14 mouse cellular contexts compared by ENCODE assay signal in genomic region chr1:154705882-154706565, GRCm38 (mm10).
DNase-seq lines count a peak whose midpoint lies in the region; ATAC-seq and TF ChIP-seq lines count a peak whose summit lies in the region.
"Had no signal": no experiment of that assay in that cellular context is flagged by ENCODE, and none has a peak within 500 bp of the region (broad histone marks: within the 10 kb centered on the region; RNA-seq: fewer than 3 reads in every experiment).

No protein-coding gene starts in this region.

- H3K9ac ChIP-seq in hindbrain, embryonic 14.5 days: no peak overlapping the region
- no peak overlapping the region for H3K9ac ChIP-seq in hindbrain, postnatal 0 days (replicated peaks; ENCODE audit: low read length)
- H3K9ac ChIP-seq in lung, embryonic 14.5 days: no peak overlapping the region
- H3K9ac ChIP-seq in neural tube, embryonic 12.5 days: no peak overlapping the region

- no peak overlapping the region for H3K27ac ChIP-seq in hindbrain, embryonic 14.5 days
- H3K27ac ChIP-seq in hindbrain, postnatal 0 days: no peak overlapping the region
- no peak overlapping the region for H3K27ac ChIP-seq in lung, embryonic 14.5 days (ENCODE audit: low read depth)
- H3K27ac ChIP-seq in neural tube, embryonic 12.5 days: no peak overlapping the region
- H3K27ac ChIP-seq in limb, embryonic 10.5 days: no peak overlapping the region

- H3K4me1 ChIP-seq in hindbrain, embryonic 14.5 days (replicated peaks; ENCODE audit: control insufficient read depth, insufficient read depth, low read length): peaks cover 14% of the 10 kb centered on the region; the same call in 1 of the 2 replicates
- peaks cover 7% of the 10 kb centered on the region; the same call in 1 of the 2 replicates for H3K4me1 ChIP-seq in hindbrain, postnatal 0 days (ENCODE audit: insufficient read depth, low read length)
- H3K4me1 ChIP-seq in lung, embryonic 14.5 days (ENCODE audit: insufficient read depth): peaks cover 6% of the 10 kb centered on the region; the same call in 1 of the 2 replicates
- H3K4me1 ChIP-seq in neural tube, embryonic 12.5 days: peaks cover 13% of the 10 kb centered on the region; the same call in 1 of the 2 replicates
- H3K4me1 ChIP-seq in limb, embryonic 10.5 days: peaks cover 34% of the 10 kb centered on the region

- DNase-seq in hindbrain, embryonic 14.5 days (ENCODE audit: low spot score): no peak
- DNase-seq in hindbrain, postnatal 0 days (ENCODE audit: low spot score): no peak
- DNase-seq in lung, embryonic 14.5 days: peak; percentile 56
- no peak for DNase-seq in lung, postnatal 10 days
- peak; percentile 6 for DNase-seq in adrenal gland, postnatal 25 days
- no peak for DNase-seq in limb, embryonic 10.5 days (ENCODE audit: low spot score)
- DNase-seq: cerebellum, adult 18-20 months; layer of hippocampus, postnatal 36 days; thymus, postnatal 4 days had no signal

- H3K4me3 ChIP-seq in hindbrain, embryonic 14.5 days (replicated peaks; ENCODE audit: low read length): no peak overlapping the region
- H3K4me3 ChIP-seq in hindbrain, postnatal 0 days (ENCODE audit: low read length): no peak overlapping the region
- no peak overlapping the region for H3K4me3 ChIP-seq in lung, embryonic 14.5 days (ENCODE audit: low read depth, low read length)
- H3K4me3 ChIP-seq in neural tube, embryonic 12.5 days: no peak overlapping the region
- no peak overlapping the region for H3K4me3 ChIP-seq in limb, embryonic 10.5 days

- ATAC-seq in hindbrain, embryonic 14.5 days (ENCODE audit: low FRiP score): 0 out of 2 replicates have a peak, but pooled peaks have one; percentile 24
- no peak for ATAC-seq in hindbrain, postnatal 0 days
- peak; percentile 74 for ATAC-seq in lung, embryonic 14.5 days (ENCODE audit: insufficient read depth)
- ATAC-seq in neural tube, embryonic 12.5 days (ENCODE audit: low FRiP score, low read depth): peak; percentile 77
- no peak for ATAC-seq in activated CD4-positive, CD25-positive, alpha-beta regulatory T cell, adult 4 months
- ATAC-seq: forebrain, embryonic 14.5 days; Patski had no signal

- 77% methylated on average over 7 of the region's 7 CpGs for WGBS in hindbrain, embryonic 14.5 days
- WGBS in hindbrain, postnatal 0 days: 80% methylated on average over 7 of the region's 7 CpGs
- 52% methylated on average over 7 of the region's 7 CpGs for WGBS in lung, embryonic 14.5 days
- WGBS in neural tube, embryonic 12.5 days: 36% methylated on average over 7 of the region's 7 CpGs
- 34% methylated on average over 7 of the region's 7 CpGs for WGBS in limb, embryonic 10.5 days

- H3K9me3 ChIP-seq in hindbrain, embryonic 14.5 days (ENCODE audit: control insufficient read depth, low read length): no peaks in the 10 kb centered on the region
- H3K9me3 ChIP-seq in hindbrain, postnatal 0 days (ENCODE audit: low read length): no peaks in the 10 kb centered on the region
- no peaks in the 10 kb centered on the region for H3K9me3 ChIP-seq in lung, embryonic 14.5 days (ENCODE audit: low read depth, low read length)
- H3K9me3 ChIP-seq in neural tube, embryonic 12.5 days: no peaks in the 10 kb centered on the region
- H3K9me3 ChIP-seq in limb, embryonic 10.5 days (replicated peaks): no peaks in the 10 kb centered on the region

- H3K36me3 ChIP-seq in hindbrain, embryonic 14.5 days (replicated peaks; ENCODE audit: control insufficient read depth, insufficient read depth): peaks cover 2% of the 10 kb centered on the region; the same call in 1 of the 2 replicates
- 0 out of 2 replicates have a peak, but pooled peaks cover 3% of the 10 kb centered on the region for H3K36me3 ChIP-seq in hindbrain, postnatal 0 days (ENCODE audit: insufficient read depth, low read length)
- no peaks in the 10 kb centered on the region for H3K36me3 ChIP-seq in lung, embryonic 14.5 days (ENCODE audit: insufficient read depth)
- no peaks in the 10 kb centered on the region for H3K36me3 ChIP-seq in neural tube, embryonic 12.5 days
- no peaks in the 10 kb centered on the region for H3K36me3 ChIP-seq in limb, embryonic 10.5 days

- no peaks in the 10 kb centered on the region for H3K27me3 ChIP-seq in hindbrain, embryonic 14.5 days (ENCODE audit: control insufficient read depth, insufficient read depth, low read length)
- H3K27me3 ChIP-seq in hindbrain, postnatal 0 days (ENCODE audit: insufficient read depth, low read length): no peaks in the 10 kb centered on the region
- H3K27me3 ChIP-seq in lung, embryonic 14.5 days (ENCODE audit: insufficient read depth, low read length): no peaks in the 10 kb centered on the region
- H3K27me3 ChIP-seq in neural tube, embryonic 12.5 days (replicated peaks): no peaks in the 10 kb centered on the region
- H3K27me3 ChIP-seq in limb, embryonic 10.5 days (ENCODE audit: low read depth, poor library complexity, severe bottlenecking): no peaks in the 10 kb centered on the region

- H3K4me2 ChIP-seq in hindbrain, embryonic 14.5 days (replicated peaks): no peak overlapping the region
- no peak overlapping the region for H3K4me2 ChIP-seq in hindbrain, postnatal 0 days (ENCODE audit: low read depth, low read length)
- H3K4me2 ChIP-seq in lung, embryonic 14.5 days: no peak overlapping the region
- H3K4me2 ChIP-seq in neural tube, embryonic 12.5 days (replicated peaks): no peak overlapping the region
- H3K4me2 ChIP-seq: heart, embryonic 11.5 days had no signal

- TF ChIP-seq CTCF in hindbrain, postnatal 0 days (IDR thresholded peaks at IDR 0.05; ENCODE audit: low read depth): no peak
- no peak for TF ChIP-seq CTCF in lung, embryonic 14.5 days (IDR thresholded peaks at IDR 0.05; ENCODE audit: low read depth)

Comparison
In these comparisons a context has a peak if more than half of its experiments do, and no peak if none do; other contexts are left out.
1. ATAC-seq: peak in hindbrain, embryonic 14.5 days (single experiment), lung, embryonic 14.5 days (single experiment) and neural tube, embryonic 12.5 days (single experiment); none in hindbrain, postnatal 0 days (single experiment) and activated CD4-positive, CD25-positive, alpha-beta regulatory T cell, adult 4 months (single experiment).
2. DNase-seq: peak in lung, embryonic 14.5 days (single experiment) and adrenal gland, postnatal 25 days (single experiment); none in hindbrain, embryonic 14.5 days (single experiment), hindbrain, postnatal 0 days (single experiment), lung, postnatal 10 days (single experiment) and limb, embryonic 10.5 days (single experiment).